Mouse (Mus musculus): ENCODE measurements around the gene Taf8. TPM values are rescaled to one million over a fixed set of nuclear protein-coding genes. Genes with fewer than 3 reads are reported as not detected.

Gene Taf8
- polyA plus RNA-seq, 1 experiment from 2014 or later, result 21.4 TPM

DNA sequence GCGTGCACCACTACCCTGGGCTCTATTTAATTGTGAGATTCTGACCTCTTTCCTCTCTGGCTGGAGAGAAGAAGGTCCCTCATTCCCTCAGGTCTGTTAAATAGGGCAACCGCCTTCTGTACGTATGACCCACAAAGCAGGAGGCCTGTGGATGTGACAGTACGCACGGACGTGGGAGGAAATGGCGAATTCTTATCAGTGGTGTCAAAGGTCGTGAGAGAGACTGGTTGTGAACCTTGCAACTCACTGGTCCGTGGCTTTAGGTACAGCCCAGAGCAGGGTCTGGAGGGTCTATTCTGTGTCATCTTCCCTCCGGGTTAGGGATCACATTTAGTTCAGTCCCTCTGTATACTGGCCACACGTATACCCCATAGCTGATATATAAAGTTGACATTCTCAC is 56.6 kb downstream of the Taf8 start:
- WGBS, result 65% methylated on average over 11 of the region's 11 CpGs
- Histone ChIP-seq H3K4me2 (ENCODE audit: low read length) (no peak overlapping the region), H3K4me3 (replicated peaks; ENCODE audit: low read depth, low read length) (no peak overlapping the region), H3K27me3 (ENCODE audit: insufficient read depth, low read length) (no peaks in the 10 kb centered on the region), H3K9ac (ENCODE audit: low read depth, low read length) (no peak overlapping the region), H3K36me3 (ENCODE audit: insufficient read depth, low read length) (no peaks in the 10 kb centered on the region), H3K4me1 (replicated peaks; ENCODE audit: insufficient read depth, low read length) (peaks cover 22% of the 10 kb centered on the region), H3K9me3 (replicated peaks; ENCODE audit: low read length) (no peaks in the 10 kb centered on the region), H3K27ac (no peak overlapping the region)
- ATAC-seq (replicated peaks; ENCODE audit: low FRiP score, low read depth), result no peak
- no peak for DNase-seq (ENCODE audit: low spot score)
- TF ChIP-seq CTCF (IDR thresholded peaks at IDR 0.05; ENCODE audit: low read depth), result no peak

GRCm38 (mm10) chr17:47444113-47444512 is 58.0 kb downstream of the Taf8 start:
- Histone ChIP-seq H3K27me3 (ENCODE audit: insufficient read depth, low read length) (no peaks in the 10 kb centered on the region), H3K36me3 (ENCODE audit: insufficient read depth, low read length) (no peaks in the 10 kb centered on the region), H3K4me3 (replicated peaks; ENCODE audit: low read depth, low read length) (no peak overlapping the region), H3K27ac (peak overlapping the region; percentile 27; the same call in 1 of the 2 replicates), H3K4me1 (replicated peaks; ENCODE audit: insufficient read depth, low read length) (peaks cover 18% of the 10 kb centered on the region), H3K9me3 (replicated peaks; ENCODE audit: low read length) (no peaks in the 10 kb centered on the region), H3K4me2 (ENCODE audit: low read length) (no peak overlapping the region), H3K9ac (ENCODE audit: low read depth, low read length) (no peak overlapping the region)
- WGBS, result 56% methylated on average over 6 of the region's 6 CpGs
- no peak for TF ChIP-seq CTCF (IDR thresholded peaks at IDR 0.05; ENCODE audit: low read depth)
- no peak for DNase-seq (ENCODE audit: low spot score)
- ATAC-seq (replicated peaks; ENCODE audit: low FRiP score, low read depth), result no peak

GRCm38 (mm10) chr17:47442271-47442670 is 59.8 kb downstream of the Taf8 start:
- no peak for TF ChIP-seq CTCF (IDR thresholded peaks at IDR 0.05; ENCODE audit: low read depth)
- no peak overlapping the region for H3K4me3 ChIP-seq (replicated peaks; ENCODE audit: low read depth, low read length)
- DNase-seq (ENCODE audit: low spot score), result no peak
- H3K36me3 ChIP-seq (ENCODE audit: insufficient read depth, low read length), result no peaks in the 10 kb centered on the region
- 69% methylated on average over 3 of the region's 3 CpGs for WGBS
- peaks cover 10% of the 10 kb centered on the region; the same call in 1 of the 2 replicates for H3K4me1 ChIP-seq (replicated peaks; ENCODE audit: insufficient read depth, low read length)
- no peak for ATAC-seq (replicated peaks; ENCODE audit: low FRiP score, low read depth)
- no peaks in the 10 kb centered on the region for H3K9me3 ChIP-seq (replicated peaks; ENCODE audit: low read length)
- H3K4me2 ChIP-seq (ENCODE audit: low read length), result no peak overlapping the region
- H3K27me3 ChIP-seq (ENCODE audit: insufficient read depth, low read length), result no peaks in the 10 kb centered on the region
- H3K27ac ChIP-seq, result peak overlapping the region; percentile 39; the same call in 1 of the 2 replicates
- H3K9ac ChIP-seq (ENCODE audit: low read depth, low read length), result no peak overlapping the region

GRCm38 (mm10) chr17:47441296-47442051 is 60.6 kb downstream of the Taf8 start:
- WGBS, result 72% methylated on average over 19 of the region's 19 CpGs
- Histone ChIP-seq H3K27me3 (ENCODE audit: insufficient read depth, low read length) (no peaks in the 10 kb centered on the region), H3K4me1 (replicated peaks; ENCODE audit: insufficient read depth, low read length) (peaks cover 10% of the 10 kb centered on the region), H3K4me2 (ENCODE audit: low read length) (no peak overlapping the region), H3K9me3 (replicated peaks; ENCODE audit: low read length) (no peaks in the 10 kb centered on the region), H3K4me3 (replicated peaks; ENCODE audit: low read depth, low read length) (no peak overlapping the region), H3K27ac (peak overlapping the region; percentile 39), H3K9ac (ENCODE audit: low read depth, low read length) (no peak overlapping the region), H3K36me3 (ENCODE audit: insufficient read depth, low read length) (no peaks in the 10 kb centered on the region)
- DNase-seq (ENCODE audit: low spot score) (no peak), ATAC-seq (replicated peaks; ENCODE audit: low FRiP score, low read depth) (peak; percentile 30; the same call in 1 of the 2 replicates)
- TF ChIP-seq CTCF (IDR thresholded peaks at IDR 0.05; ENCODE audit: low read depth), result no peak

- peak; percentile 56; the same call in 1 of the 2 replicates for ATAC-seq (replicated peaks; ENCODE audit: low FRiP score, low read depth)
Measured at GRCm38 (mm10) chr17:47440359-47440890, 61.7 kb downstream of the Taf8 start.

GRCm38 (mm10) chr17:47439396-47440028 is 62.6 kb downstream of the Taf8 start:
- no peak for ATAC-seq (replicated peaks; ENCODE audit: low FRiP score, low read depth)
- Histone ChIP-seq H3K9ac (ENCODE audit: low read depth, low read length) (no peak overlapping the region), H3K4me2 (ENCODE audit: low read length) (peak overlapping the region; percentile 74; the same call in 1 of the 2 replicates), H3K9me3 (replicated peaks; ENCODE audit: low read length) (no peaks in the 10 kb centered on the region), H3K4me1 (replicated peaks; ENCODE audit: insufficient read depth, low read length) (peaks cover 10% of the 10 kb centered on the region), H3K27ac (peak overlapping the region; percentile 58; the same call in 1 of the 2 replicates), H3K4me3 (replicated peaks; ENCODE audit: low read depth, low read length) (no peak overlapping the region), H3K36me3 (ENCODE audit: insufficient read depth, low read length) (no peaks in the 10 kb centered on the region), H3K27me3 (ENCODE audit: insufficient read depth, low read length) (no peaks in the 10 kb centered on the region)
- 39% methylated on average over 9 of the region's 9 CpGs for WGBS
- DNase-seq (ENCODE audit: low spot score), result no peak
- no peak for TF ChIP-seq CTCF (IDR thresholded peaks at IDR 0.05; ENCODE audit: low read depth)

More at GRCm38 (mm10) chr17:47440359-47440890, 61.7 kb downstream of the Taf8 start:
- no peaks in the 10 kb centered on the region for H3K27me3 ChIP-seq (ENCODE audit: insufficient read depth, low read length)
- WGBS, result 12% methylated on average over 9 of the region's 9 CpGs
- peak overlapping the region; percentile 58 for H3K27ac ChIP-seq
- TF ChIP-seq CTCF (IDR thresholded peaks at IDR 0.05; ENCODE audit: low read depth), result no peak
- no peak overlapping the region for H3K4me3 ChIP-seq (replicated peaks; ENCODE audit: low read depth, low read length)
- no peak for DNase-seq (ENCODE audit: low spot score)
- H3K36me3 ChIP-seq (ENCODE audit: insufficient read depth, low read length), result no peaks in the 10 kb centered on the region
- peaks cover 10% of the 10 kb centered on the region for H3K4me1 ChIP-seq (replicated peaks; ENCODE audit: insufficient read depth, low read length)
- 0 out of 2 replicates have a peak overlapping the region, but pooled peaks have one; percentile 13 for H3K9ac ChIP-seq (ENCODE audit: low read depth, low read length)
- H3K4me2 ChIP-seq (ENCODE audit: low read length), result no peak overlapping the region
- no peaks in the 10 kb centered on the region for H3K9me3 ChIP-seq (replicated peaks; ENCODE audit: low read length)

Measured in kidney, postnatal 0 days (tissue).